Mouse (Mus musculus) cerebellum, adult 2 months (tissue): ENCODE data around the gene Mical3.

Experiments
- CTCF ChIP-seq: fragments of 200-500 bp; IDR thresholded peaks from 2 replicates; pipeline ENCODE4 v1.5.1; 2011; ENCODE audit warnings: low read depth, mild to moderate bottlenecking, control low read depth, low read length, moderate library complexity, borderline replicate concordance; ENCODE audit not compliant: insufficient read depth
- POLR2A ChIP-seq: fragments of 200-500 bp; IDR thresholded peaks from 2 replicates; pipeline ENCODE4 v1.6.1; 2011; ENCODE audit warnings: low read length, control low read depth, borderline replicate concordance; ENCODE audit not compliant: insufficient read depth

- TF ChIP-seq CTCF (no peak), POLR2A (no peak)
Observed at GRCm38 (mm10) chr6:120995541-120995940, 135.3 kb downstream of the Mical3 start.
